Mouse (Mus musculus) layer of hippocampus, postnatal 36 days (tissue): ENCODE results near the gene Rbm20. TPM values are rescaled to one million over a fixed set of nuclear protein-coding genes. Genes with fewer than 3 reads are reported as not detected.
A peak's percentile ranks its signal among the peaks of the same experiment; 100 is the strongest.

Experiments used
- DNase-seq, 2 experiments: peaks; one replicate each; pipeline ENCODE4 v3.0.0; 2022
- total RNA-seq, 2 experiments: library from RNA; stranded (reverse); gene quantifications; 2 replicates each; pipeline ENCODE4 v1.2.3; 2021

Rbm20 gene
- total RNA-seq, 2 experiments from 2014 or later, result 1.5 to 2.0 TPM

GRCm38 (mm10) chr19:53819299-53819698 is 142.2 kb downstream of the Rbm20 start:
- DNase-seq, result no peak

GRCm38 (mm10) chr19:53821241-53822120 is 144.4 kb downstream of the Rbm20 start:
- DNase-seq, result no peak

GRCm38 (mm10) chr19:53823847-53824246 is 146.7 kb downstream of the Rbm20 start:
- DNase-seq, result no peak

GRCm38 (mm10) chr19:53824872-53825680 is 148.0 kb downstream of the Rbm20 start:
- peak in 1 of 2 experiments; percentile 37 for DNase-seq

- no peak for DNase-seq
Observed at GRCm38 (mm10) chr19:53829990-53830389, 152.9 kb downstream of the Rbm20 start.

- no peak for DNase-seq
Observed at GRCm38 (mm10) chr19:53830407-53831163, 153.5 kb downstream of the Rbm20 start.

- DNase-seq, result no peak
Observed at GRCm38 (mm10) chr19:53831164-53831448, 154.0 kb downstream of the Rbm20 start.

- no peak for DNase-seq
Observed at GRCm38 (mm10) chr19:53832512-53832911, 155.4 kb downstream of the Rbm20 start.

GRCm38 (mm10) chr19:53833745-53834369 is 156.8 kb downstream of the Rbm20 start:
- no peak for DNase-seq

GRCm38 (mm10) chr19:53836569-53837454 is 159.7 kb downstream of the Rbm20 start:
- DNase-seq, result no peak

GRCm38 (mm10) chr19:53838850-53839249 is 161.7 kb downstream of the Rbm20 start:
- DNase-seq, result no peak

GRCm38 (mm10) chr19:53839837-53840236 is 162.7 kb downstream of the Rbm20 start:
- no peak for DNase-seq

GRCm38 (mm10) chr19:53841915-53842314 is 164.8 kb downstream of the Rbm20 start:
- DNase-seq, result no peak

GRCm38 (mm10) chr19:53843972-53844371 is 166.9 kb downstream of the Rbm20 start:
- no peak for DNase-seq

- no peak for DNase-seq
Observed at GRCm38 (mm10) chr19:53848272-53848995, 171.3 kb downstream of the Rbm20 start.

GRCm38 (mm10) chr19:53850166-53850922 is 173.2 kb downstream of the Rbm20 start:
- no peak for DNase-seq

- DNase-seq, result no peak
Observed at GRCm38 (mm10) chr19:53851352-53851751, 174.2 kb downstream of the Rbm20 start.

- DNase-seq, result no peak
Observed at GRCm38 (mm10) chr19:53851826-53852698, 175.0 kb downstream of the Rbm20 start.
